Mouse (Mus musculus) ES-Bruce4 (cell line): ENCODE measurements around the gene Ceacam20.

Experiments
- EP300 ChIP-seq: IDR thresholded peaks from 2 replicates; pipeline ENCODE4 v1.6.1; 2011; ENCODE audit warnings: low read depth, low read length; ENCODE audit not compliant: insufficient read depth
- POLR2A ChIP-seq: IDR thresholded peaks from one replicate; pipeline ENCODE4 v1.8.1; 2011; ENCODE audit warnings: low read length; ENCODE audit not compliant: insufficient read depth

- TF ChIP-seq POLR2A (no peak), EP300 (no peak)
Observed at GRCm38 (mm10) chr7:19935961-19936360, 29.3 kb upstream of the Ceacam20 start.
